Mouse (Mus musculus): ENCODE results near the gene Psmg3. TPM values are rescaled to one million over a fixed set of nuclear protein-coding genes. Genes with fewer than 3 reads are reported as not detected.

Psmg3 gene
- total RNA-seq, 2 experiments from 2014 or later: 25.7 to 83.9 TPM

DNA sequence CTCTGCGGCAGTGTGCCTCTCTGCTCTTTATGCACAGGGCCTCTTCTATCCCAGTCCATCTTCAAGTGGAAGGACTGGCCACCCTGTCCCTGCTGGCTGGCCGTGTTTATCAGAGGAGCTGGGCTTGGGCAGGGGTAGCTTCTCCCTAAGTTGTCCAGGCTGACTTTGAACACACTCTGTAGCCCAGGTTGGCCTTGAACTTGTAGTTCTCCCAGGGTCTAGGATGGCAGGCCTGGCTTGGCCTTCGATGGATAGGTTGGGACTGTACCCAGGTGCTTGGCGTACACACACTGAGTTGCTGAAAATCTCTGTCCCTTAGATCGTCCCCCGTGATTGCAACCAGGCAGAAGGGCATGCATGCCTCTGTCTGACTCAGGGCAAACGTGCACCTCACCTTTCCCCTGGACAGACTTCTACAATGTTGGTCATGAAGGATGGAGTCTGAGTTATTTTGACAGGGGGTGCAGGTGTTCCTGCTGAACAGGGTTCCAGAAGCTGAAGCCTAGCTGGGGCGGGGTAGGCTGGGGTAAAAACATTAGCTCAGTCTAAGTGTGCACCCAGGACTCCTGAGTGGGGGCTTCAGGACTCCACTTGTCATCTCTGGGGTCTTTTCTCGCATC, 30.6 kb downstream of the Psmg3 start:
- ATAC-seq (replicated peaks; ENCODE audit: poor library complexity, severe bottlenecking): no peak

DNA sequence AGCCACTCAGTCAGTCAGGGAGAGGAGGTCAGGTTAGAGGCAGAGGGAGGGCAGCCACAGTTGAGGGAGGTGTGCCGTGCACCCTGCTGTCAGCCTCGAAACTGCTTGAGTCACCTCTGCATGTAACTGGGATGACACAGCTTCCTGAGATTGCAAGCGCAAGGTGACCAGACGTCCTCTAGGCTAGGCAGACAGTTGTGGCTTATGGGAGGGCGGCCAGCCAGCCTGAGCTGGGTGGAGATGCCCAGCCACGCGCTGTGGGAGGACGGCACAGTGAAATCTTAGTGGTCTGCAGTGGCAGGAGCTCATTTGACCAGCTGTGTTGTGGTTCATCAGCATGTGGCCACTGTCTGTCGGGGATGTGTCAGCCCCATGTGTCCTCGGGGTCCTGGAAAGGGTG, 31.7 kb downstream of the Psmg3 start:
- ATAC-seq (replicated peaks; ENCODE audit: poor library complexity, severe bottlenecking): peak; percentile 34

DNA sequence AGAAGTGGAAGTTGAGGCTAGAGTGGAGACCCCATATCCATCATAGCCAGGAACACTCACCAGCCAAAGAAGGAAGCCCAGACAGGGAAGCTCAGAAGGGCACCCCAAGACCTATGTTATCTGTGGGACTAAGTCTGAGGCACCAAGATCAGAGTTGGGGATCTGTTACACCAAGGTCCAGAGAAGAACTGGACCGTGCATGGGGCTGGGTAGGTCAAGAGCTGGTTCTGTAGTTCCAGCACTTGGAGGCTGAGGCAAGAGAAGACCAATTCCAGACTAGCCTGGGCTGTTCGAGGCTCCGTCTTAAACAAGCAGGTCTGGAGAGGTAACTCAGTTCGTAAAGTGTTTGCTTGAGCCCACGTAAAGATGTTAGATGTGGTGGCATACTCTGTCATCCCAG, 32.5 kb downstream of the Psmg3 start:
- ATAC-seq (replicated peaks; ENCODE audit: poor library complexity, severe bottlenecking): no peak

DNA sequence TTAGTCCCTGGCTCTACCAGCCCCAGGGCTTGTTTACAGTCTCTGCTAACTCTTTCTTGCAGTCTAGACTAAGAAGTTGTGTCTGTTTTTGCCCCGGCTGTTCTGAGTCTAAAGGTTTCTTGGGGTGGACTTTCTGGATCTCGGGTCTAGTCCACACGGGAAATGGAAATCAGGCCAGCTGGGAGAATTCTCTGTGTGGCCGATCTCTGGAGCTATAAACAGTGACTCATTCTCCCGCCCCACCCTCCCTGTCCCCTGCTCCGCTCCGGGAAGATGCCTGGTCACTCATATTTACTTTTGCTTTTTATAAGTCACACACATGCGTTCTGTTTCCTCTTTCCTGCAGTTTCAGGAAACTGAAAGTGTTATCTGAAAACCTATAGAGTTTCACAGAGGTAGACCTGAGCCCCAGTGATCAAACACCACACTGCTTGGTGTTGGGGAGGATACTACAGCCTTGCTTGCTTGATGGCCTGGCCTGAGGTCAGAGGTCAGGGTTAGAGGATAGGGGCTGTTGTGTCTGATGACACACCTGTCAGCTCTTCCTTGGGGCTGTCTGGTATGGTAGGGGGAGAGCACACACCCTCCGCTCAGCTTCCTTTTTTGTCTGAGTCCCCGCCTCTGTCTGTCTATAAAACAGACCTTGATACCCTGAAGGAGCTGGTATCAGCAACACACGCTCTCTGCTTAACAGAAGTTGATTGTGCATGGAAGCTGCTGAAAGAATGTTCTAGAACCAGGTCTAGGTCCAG, 33.2 kb downstream of the Psmg3 start:
- peak; percentile 8 for ATAC-seq (replicated peaks; ENCODE audit: poor library complexity, severe bottlenecking)

DNA sequence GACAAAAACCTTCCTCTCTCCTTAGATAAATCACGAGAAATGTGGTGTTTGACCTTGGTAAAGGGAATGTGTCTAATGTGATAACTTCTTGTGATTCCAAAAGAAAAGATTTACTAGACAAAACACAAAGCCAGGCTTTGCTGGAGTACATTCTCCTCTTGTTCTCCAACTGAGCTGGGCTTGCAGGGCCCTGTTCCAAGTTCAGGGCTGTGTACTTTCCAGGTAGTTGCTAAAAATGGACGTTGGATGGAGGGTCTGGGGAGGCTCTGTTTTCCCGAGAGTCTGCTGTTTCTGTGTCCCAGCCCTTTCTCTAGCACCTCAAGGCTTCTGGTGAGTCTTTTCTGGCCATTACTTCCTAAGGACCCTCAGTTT, 33.7 kb downstream of the Psmg3 start:
- ATAC-seq (replicated peaks; ENCODE audit: poor library complexity, severe bottlenecking): no peak

DNA sequence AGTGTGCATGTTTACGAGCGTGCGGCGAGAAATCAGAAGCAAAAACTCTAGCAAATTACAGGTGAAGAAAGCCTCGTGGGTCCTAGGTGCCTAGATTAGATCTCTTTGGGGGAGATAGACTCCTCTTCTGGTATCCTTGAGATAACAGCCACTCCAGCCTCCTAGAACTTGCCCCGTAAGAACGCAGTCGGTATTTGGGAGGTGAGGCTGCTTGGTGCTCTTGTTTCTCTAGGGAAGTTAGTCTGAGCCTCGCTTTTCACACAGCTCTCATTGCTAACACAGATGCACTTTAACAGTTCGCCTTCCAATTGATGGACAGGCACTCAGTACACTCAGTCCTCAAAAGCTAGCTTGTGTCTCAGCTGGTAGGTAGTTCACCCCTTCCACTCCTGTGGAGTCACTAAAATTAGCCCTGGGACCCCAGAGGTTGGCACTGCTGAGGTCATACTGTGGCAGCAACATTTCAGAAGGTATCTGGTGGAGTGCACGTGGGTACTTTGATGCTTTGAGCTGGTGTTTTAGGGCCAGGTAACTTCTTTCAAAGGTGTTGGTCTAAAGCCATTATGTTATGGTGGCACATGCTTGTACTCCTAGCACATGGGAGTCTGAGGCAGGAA, 34.4 kb downstream of the Psmg3 start:
- ATAC-seq (replicated peaks; ENCODE audit: poor library complexity, severe bottlenecking): no peak

DNA sequence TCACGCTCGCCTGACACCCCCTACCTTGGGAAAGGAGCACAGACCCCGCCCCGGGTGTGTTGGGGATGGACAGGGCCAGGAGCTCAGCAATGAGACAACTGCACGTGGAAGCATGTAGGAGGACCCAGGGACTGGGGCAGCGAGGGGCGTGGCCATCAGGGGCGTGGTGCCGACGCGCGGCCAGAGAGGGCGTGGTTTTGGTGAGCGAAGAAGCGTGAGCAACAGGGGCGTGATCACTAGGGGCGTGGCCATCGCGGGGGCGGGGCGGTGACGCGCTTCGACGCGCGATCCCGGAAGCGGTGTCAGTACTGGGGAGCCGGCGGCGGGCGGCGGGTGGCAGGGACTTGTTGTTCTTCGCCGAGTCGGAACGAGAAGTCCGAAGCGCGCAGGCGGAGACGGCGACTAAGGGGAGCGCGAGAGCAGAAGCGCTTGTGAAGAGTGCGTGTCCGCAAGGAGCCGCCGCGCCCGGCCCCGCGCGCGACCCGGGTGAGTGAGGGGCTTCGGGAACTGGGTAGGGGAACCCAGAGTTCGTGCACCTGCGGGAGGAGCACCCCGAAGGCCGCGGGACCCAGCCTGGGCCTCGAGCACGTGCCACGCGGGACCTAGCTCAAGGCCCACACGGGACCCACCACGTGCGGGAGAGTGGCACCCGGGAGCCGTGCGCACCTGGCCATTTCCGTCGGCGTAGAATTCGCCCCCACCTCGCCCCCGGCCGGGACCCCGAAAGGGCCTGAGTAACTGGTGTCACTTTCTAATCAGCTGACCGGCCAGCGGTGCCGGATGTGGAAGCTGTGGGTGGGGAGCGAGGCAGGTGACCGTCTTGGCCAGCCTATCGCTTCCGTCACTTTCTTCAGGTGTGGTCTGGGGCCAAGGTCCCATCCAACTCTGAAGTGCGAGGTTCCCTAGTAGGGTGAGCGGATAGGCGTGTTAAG, 35.2 kb downstream of the Psmg3 start, which contains the start of gene Mafk:
Gene Mafk, plus strand, starts transcription at position 287 of the 932 bp plus-strand sequence.
- peak; percentile 74 for ATAC-seq (replicated peaks; ENCODE audit: poor library complexity, severe bottlenecking)

DNA sequence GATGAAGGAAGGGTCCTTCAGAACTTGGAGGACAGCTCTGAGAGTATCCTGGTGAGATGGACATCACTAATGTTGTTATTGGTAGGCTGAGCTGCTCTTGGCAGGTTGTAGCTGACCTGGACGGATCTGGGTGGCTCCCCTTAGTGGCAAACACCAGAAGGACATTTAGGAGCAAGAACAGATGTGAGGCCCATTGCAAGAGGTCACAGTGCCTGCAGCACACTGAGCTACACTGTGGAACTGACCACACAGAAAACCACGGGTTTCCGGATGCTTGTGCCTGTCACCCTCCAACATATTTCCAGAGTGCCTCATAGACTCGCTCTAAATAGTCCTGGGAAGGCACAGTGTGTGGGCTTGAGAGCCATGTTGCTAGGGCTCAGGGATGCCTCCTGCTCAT, 37.2 kb downstream of the Psmg3 start:
- ATAC-seq (replicated peaks; ENCODE audit: poor library complexity, severe bottlenecking): peak; percentile 29

DNA sequence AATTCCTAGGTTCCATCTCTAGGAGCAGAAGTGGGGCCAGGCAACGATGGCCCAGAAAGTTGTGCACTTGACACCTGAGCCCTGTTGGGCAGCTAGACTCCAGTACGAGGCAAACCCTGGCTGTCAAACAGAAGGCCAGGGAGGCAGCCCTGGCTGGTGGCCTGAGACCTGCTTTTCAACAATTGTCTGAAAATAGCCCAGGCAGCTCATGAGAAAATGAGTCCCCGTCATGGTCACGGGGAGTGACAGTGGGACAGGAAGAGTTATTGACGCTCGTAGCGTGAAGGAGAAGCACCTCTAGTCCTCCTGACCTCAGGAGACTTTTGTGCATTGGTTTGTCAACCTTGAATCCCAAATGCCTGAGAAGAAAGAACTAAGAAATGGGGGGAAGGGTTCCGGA, 45.3 kb downstream of the Psmg3 start:
- ATAC-seq (replicated peaks; ENCODE audit: poor library complexity, severe bottlenecking): no peak

DNA sequence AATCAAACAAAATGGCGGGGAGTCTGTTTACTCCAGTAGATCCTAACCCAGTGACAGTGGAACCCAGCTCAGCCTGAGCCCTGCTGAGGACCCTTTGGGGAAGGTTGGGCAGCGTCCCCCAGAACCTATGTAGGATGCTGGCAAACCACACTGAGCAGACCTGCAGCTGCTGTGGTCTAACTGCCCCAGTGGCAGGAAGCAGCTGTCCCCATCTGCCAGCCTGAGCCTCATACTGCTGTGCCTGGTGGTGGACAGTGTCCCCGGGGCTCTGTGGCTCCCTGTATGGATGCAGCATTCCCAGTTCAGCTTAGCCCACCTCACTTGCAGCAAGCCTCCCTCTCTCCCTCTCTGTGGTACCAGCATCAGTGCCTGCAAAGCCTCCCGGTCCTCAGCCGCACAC, 49.7 kb downstream of the Psmg3 start:
- ATAC-seq (replicated peaks; ENCODE audit: poor library complexity, severe bottlenecking): peak; percentile 85

DNA sequence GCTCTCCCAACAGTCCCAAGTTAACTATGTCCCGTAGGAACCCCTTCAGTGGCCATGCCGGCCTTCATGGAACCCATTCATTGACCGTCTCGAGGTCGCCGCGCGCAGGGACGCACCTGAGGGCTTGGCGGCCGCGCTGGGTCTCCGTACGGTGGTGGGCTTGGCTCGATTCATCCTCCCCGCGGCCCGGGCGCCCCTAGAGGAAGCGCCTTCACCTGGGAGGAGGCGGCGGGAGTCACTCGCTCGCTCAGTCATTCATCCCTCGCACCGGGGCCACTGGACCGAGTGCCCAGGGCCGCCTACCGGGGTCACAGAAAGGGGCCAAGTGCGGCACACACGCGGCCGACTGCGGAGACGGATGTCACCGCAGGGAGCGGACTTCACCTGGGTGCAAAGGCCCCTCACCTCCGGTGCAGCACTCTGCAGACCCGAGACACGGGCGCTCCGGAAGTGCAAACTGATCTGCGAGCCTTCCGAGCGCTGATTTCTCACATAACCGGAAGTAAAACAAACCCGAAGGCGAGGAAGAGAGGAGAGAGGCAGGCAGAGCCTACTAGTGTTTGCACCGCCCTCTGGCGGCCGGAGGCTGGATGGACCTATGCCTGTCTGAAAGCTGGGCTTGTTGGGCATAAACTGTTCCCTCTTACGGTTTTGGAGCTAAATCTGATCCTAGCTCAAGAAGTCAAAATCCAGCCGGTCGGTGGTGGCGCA, 51.3 kb downstream of the Psmg3 start, which contains the start of gene Ints1:
Gene Ints1, minus strand, starts transcription at position 459 of the 711 bp plus-strand sequence.
- peak; percentile 86 for ATAC-seq (replicated peaks; ENCODE audit: poor library complexity, severe bottlenecking)

Other genes starting within 250 kb of the Psmg3 start
- gene Micall2, start 90.5 kb downstream of the Psmg3 start, total RNA-seq (2014; fragmentation: Nextera tagmentation): 8.3 and 9.7 TPM in 2 replicates
- gene Micall2, start 90.5 kb downstream of the Psmg3 start, total RNA-seq (2017): 2.8 and 3.9 TPM in 2 replicates
- gene Ints1, start 51.2 kb downstream of the Psmg3 start, total RNA-seq (2014; fragmentation: Nextera tagmentation): 85.9 and 93.1 TPM in 2 replicates
- 46.7 and 53.4 TPM in 2 replicates for gene Ints1, start 51.2 kb downstream of the Psmg3 start, total RNA-seq (2017)
- 12.1 and 18.5 TPM in 2 replicates for gene Mafk, start 35.4 kb downstream of the Psmg3 start, total RNA-seq (2014; fragmentation: Nextera tagmentation)
- gene Mafk, start 35.4 kb downstream of the Psmg3 start, total RNA-seq (2017): 18.5 and 23.0 TPM in 2 replicates
- not detected in 2 replicates for gene Tmem184a, start 7.0 kb downstream of the Psmg3 start, total RNA-seq (2014; fragmentation: Nextera tagmentation)
- 0.04 TPM in 1 of 2 replicates, not detected in the other for gene Tmem184a, start 7.0 kb downstream of the Psmg3 start, total RNA-seq (2017)
- not detected in 2 replicates for gene Gm26938, start 478 bp downstream of the Psmg3 start, total RNA-seq (2014; fragmentation: Nextera tagmentation)
- not detected in 2 replicates for gene Gm26938, start 478 bp downstream of the Psmg3 start, total RNA-seq (2017)
- not detected in 2 replicates for gene Elfn1, start 81.1 kb upstream of the Psmg3 start, total RNA-seq (2014; fragmentation: Nextera tagmentation)
- gene Elfn1, start 81.1 kb upstream of the Psmg3 start, total RNA-seq (2017): not detected in 2 replicates